Mouse (Mus musculus): ENCODE measurements around the gene Fndc3b. TPM values are rescaled to one million over a fixed set of nuclear protein-coding genes. Genes with fewer than 3 reads are reported as not detected.

Fndc3b gene
- 10.5 and 12.7 TPM in 2 replicates for polyA plus RNA-seq (2014; fragmentation: Nextera tagmentation; extraction: Ambion mirVana)

- Histone ChIP-seq H3K9ac (replicated peaks; ENCODE audit: low read length) (peak within 1 kb of the TSS; percentile 90), H3K4me3 (ENCODE audit: low read depth, low read length) (peak within 1 kb of the TSS; percentile 86), H3K36me3 (replicated peaks; ENCODE audit: control insufficient read depth, insufficient read depth, low read depth, low read length) (no peaks in the 10 kb centered on the region), H3K27me3 (ENCODE audit: control insufficient read depth, insufficient read depth, low read length) (no peaks in the 10 kb centered on the region), H3K27ac (replicated peaks; ENCODE audit: low read depth, low read length) (peak within 1 kb of the TSS; percentile 94), H3K4me1 (ENCODE audit: control insufficient read depth, insufficient read depth, low read length) (no peaks in the 10 kb centered on the region; the same call in 1 of the 2 replicates), H3K9me3 (replicated peaks; ENCODE audit: control insufficient read depth, low read length) (no peaks in the 10 kb centered on the region), H3K4me2 (ENCODE audit: low read depth, low read length) (peak within 1 kb of the TSS; percentile 77)
- under 1% methylated on average over 83 of the region's 90 CpGs for WGBS
- ATAC-seq (replicated peaks; ENCODE audit: insufficient number of reproducible peaks, low FRiP score, low TSS enrichment, low read depth): peak; percentile 91
- peak; percentile 96 for DNase-seq (ENCODE audit: low spot score)
Measured at GRCm38 (mm10) chr3:27710648-27711428, at the start of gene Fndc3b. TSS of gene Fndc3b (minus strand) at chr3:27711307.

- DNase-seq (ENCODE audit: low spot score) (no peak), ATAC-seq (replicated peaks; ENCODE audit: insufficient number of reproducible peaks, low FRiP score, low TSS enrichment, low read depth) (no peak)
- Histone ChIP-seq H3K4me2 (ENCODE audit: low read depth, low read length) (no peak overlapping the region), H3K9ac (replicated peaks; ENCODE audit: low read length) (no peak overlapping the region), H3K36me3 (replicated peaks; ENCODE audit: control insufficient read depth, insufficient read depth, low read depth, low read length) (no peaks in the 10 kb centered on the region), H3K4me3 (ENCODE audit: low read depth, low read length) (no peak overlapping the region), H3K9me3 (replicated peaks; ENCODE audit: control insufficient read depth, low read length) (no peaks in the 10 kb centered on the region), H3K27ac (replicated peaks; ENCODE audit: low read depth, low read length) (no peak overlapping the region), H3K4me1 (ENCODE audit: control insufficient read depth, insufficient read depth, low read length) (no peaks in the 10 kb centered on the region), H3K27me3 (ENCODE audit: control insufficient read depth, insufficient read depth, low read length) (no peaks in the 10 kb centered on the region)
- WGBS: 78% methylated on average over 2 of the region's 2 CpGs
Measured at GRCm38 (mm10) chr3:27760278-27760677, 49.2 kb upstream of the Fndc3b start.

GRCm38 (mm10) chr3:27758976-27759375, 47.9 kb upstream of the Fndc3b start:
- H3K27ac ChIP-seq (replicated peaks; ENCODE audit: low read depth, low read length): no peak overlapping the region
- H3K4me3 ChIP-seq (ENCODE audit: low read depth, low read length): no peak overlapping the region
- H3K4me2 ChIP-seq (ENCODE audit: low read depth, low read length): no peak overlapping the region
- no peaks in the 10 kb centered on the region for H3K4me1 ChIP-seq (ENCODE audit: control insufficient read depth, insufficient read depth, low read length)
- no peaks in the 10 kb centered on the region for H3K36me3 ChIP-seq (replicated peaks; ENCODE audit: control insufficient read depth, insufficient read depth, low read depth, low read length)
- no peak for ATAC-seq (replicated peaks; ENCODE audit: insufficient number of reproducible peaks, low FRiP score, low TSS enrichment, low read depth)
- no peaks in the 10 kb centered on the region for H3K27me3 ChIP-seq (ENCODE audit: control insufficient read depth, insufficient read depth, low read length)
- H3K9ac ChIP-seq (replicated peaks; ENCODE audit: low read length): no peak overlapping the region
- 41% methylated on average over 6 of the region's 6 CpGs for WGBS
- H3K9me3 ChIP-seq (replicated peaks; ENCODE audit: control insufficient read depth, low read length): no peaks in the 10 kb centered on the region
- DNase-seq (ENCODE audit: low spot score): no peak

- no peaks in the 10 kb centered on the region for H3K9me3 ChIP-seq (replicated peaks; ENCODE audit: control insufficient read depth, low read length)
- H3K27me3 ChIP-seq (ENCODE audit: control insufficient read depth, insufficient read depth, low read length): no peaks in the 10 kb centered on the region
- 60% methylated on average over 5 of the region's 5 CpGs for WGBS
- H3K27ac ChIP-seq (replicated peaks; ENCODE audit: low read depth, low read length): no peak overlapping the region
- H3K9ac ChIP-seq (replicated peaks; ENCODE audit: low read length): no peak overlapping the region
- H3K4me3 ChIP-seq (ENCODE audit: low read depth, low read length): no peak overlapping the region
- no peaks in the 10 kb centered on the region for H3K36me3 ChIP-seq (replicated peaks; ENCODE audit: control insufficient read depth, insufficient read depth, low read depth, low read length)
- DNase-seq (ENCODE audit: low spot score) (no peak), ATAC-seq (replicated peaks; ENCODE audit: insufficient number of reproducible peaks, low FRiP score, low TSS enrichment, low read depth) (no peak)
- H3K4me1 ChIP-seq (ENCODE audit: control insufficient read depth, insufficient read depth, low read length): no peaks in the 10 kb centered on the region
- no peak overlapping the region for H3K4me2 ChIP-seq (ENCODE audit: low read depth, low read length)
Measured at GRCm38 (mm10) chr3:27751657-27752056, 40.5 kb upstream of the Fndc3b start.

GRCm38 (mm10) chr3:27751156-27751555, 40.0 kb upstream of the Fndc3b start:
- H3K27ac ChIP-seq (replicated peaks; ENCODE audit: low read depth, low read length): no peak overlapping the region
- H3K27me3 ChIP-seq (ENCODE audit: control insufficient read depth, insufficient read depth, low read length): no peaks in the 10 kb centered on the region
- no peak overlapping the region for H3K9ac ChIP-seq (replicated peaks; ENCODE audit: low read length)
- H3K9me3 ChIP-seq (replicated peaks; ENCODE audit: control insufficient read depth, low read length): no peaks in the 10 kb centered on the region
- 86% methylated on average over 5 of the region's 5 CpGs for WGBS
- no peaks in the 10 kb centered on the region for H3K36me3 ChIP-seq (replicated peaks; ENCODE audit: control insufficient read depth, insufficient read depth, low read depth, low read length)
- no peak for ATAC-seq (replicated peaks; ENCODE audit: insufficient number of reproducible peaks, low FRiP score, low TSS enrichment, low read depth)
- H3K4me3 ChIP-seq (ENCODE audit: low read depth, low read length): no peak overlapping the region
- no peak overlapping the region for H3K4me2 ChIP-seq (ENCODE audit: low read depth, low read length)
- H3K4me1 ChIP-seq (ENCODE audit: control insufficient read depth, insufficient read depth, low read length): no peaks in the 10 kb centered on the region
- no peak for DNase-seq (ENCODE audit: low spot score)

- DNase-seq (ENCODE audit: low spot score) (no peak), ATAC-seq (replicated peaks; ENCODE audit: insufficient number of reproducible peaks, low FRiP score, low TSS enrichment, low read depth) (no peak)
- Histone ChIP-seq H3K9ac (replicated peaks; ENCODE audit: low read length) (no peak overlapping the region), H3K4me2 (ENCODE audit: low read depth, low read length) (no peak overlapping the region), H3K9me3 (replicated peaks; ENCODE audit: control insufficient read depth, low read length) (no peaks in the 10 kb centered on the region), H3K4me1 (ENCODE audit: control insufficient read depth, insufficient read depth, low read length) (no peaks in the 10 kb centered on the region), H3K4me3 (ENCODE audit: low read depth, low read length) (no peak overlapping the region), H3K27me3 (ENCODE audit: control insufficient read depth, insufficient read depth, low read length) (no peaks in the 10 kb centered on the region), H3K36me3 (replicated peaks; ENCODE audit: control insufficient read depth, insufficient read depth, low read depth, low read length) (no peaks in the 10 kb centered on the region), H3K27ac (replicated peaks; ENCODE audit: low read depth, low read length) (no peak overlapping the region)
- WGBS: 95% methylated on average over 9 of the region's 9 CpGs
Measured at GRCm38 (mm10) chr3:27745651-27746050, 34.5 kb upstream of the Fndc3b start.

- WGBS: 44% methylated on average over 7 of the region's 7 CpGs
Measured at GRCm38 (mm10) chr3:27744754-27745153, 33.6 kb upstream of the Fndc3b start.

GRCm38 (mm10) chr3:27743271-27744145, 32.4 kb upstream of the Fndc3b start:
- ATAC-seq (replicated peaks; ENCODE audit: insufficient number of reproducible peaks, low FRiP score, low TSS enrichment, low read depth) (no peak), DNase-seq (ENCODE audit: low spot score) (no peak)
- Histone ChIP-seq H3K36me3 (replicated peaks; ENCODE audit: control insufficient read depth, insufficient read depth, low read depth, low read length) (no peaks in the 10 kb centered on the region), H3K9me3 (replicated peaks; ENCODE audit: control insufficient read depth, low read length) (no peaks in the 10 kb centered on the region), H3K4me3 (ENCODE audit: low read depth, low read length) (no peak overlapping the region), H3K9ac (replicated peaks; ENCODE audit: low read length) (no peak overlapping the region), H3K4me2 (ENCODE audit: low read depth, low read length) (no peak overlapping the region), H3K27ac (replicated peaks; ENCODE audit: low read depth, low read length) (no peak overlapping the region), H3K27me3 (ENCODE audit: control insufficient read depth, insufficient read depth, low read length) (no peaks in the 10 kb centered on the region), H3K4me1 (ENCODE audit: control insufficient read depth, insufficient read depth, low read length) (no peaks in the 10 kb centered on the region)
- WGBS: 81% methylated on average over 9 of the region's 9 CpGs

More at GRCm38 (mm10) chr3:27744754-27745153, 33.6 kb upstream of the Fndc3b start:
- ATAC-seq (replicated peaks; ENCODE audit: insufficient number of reproducible peaks, low FRiP score, low TSS enrichment, low read depth): no peak
- Histone ChIP-seq H3K4me3 (ENCODE audit: low read depth, low read length) (no peak overlapping the region), H3K27me3 (ENCODE audit: control insufficient read depth, insufficient read depth, low read length) (no peaks in the 10 kb centered on the region), H3K9ac (replicated peaks; ENCODE audit: low read length) (no peak overlapping the region), H3K9me3 (replicated peaks; ENCODE audit: control insufficient read depth, low read length) (no peaks in the 10 kb centered on the region), H3K36me3 (replicated peaks; ENCODE audit: control insufficient read depth, insufficient read depth, low read depth, low read length) (no peaks in the 10 kb centered on the region), H3K4me2 (ENCODE audit: low read depth, low read length) (no peak overlapping the region), H3K27ac (replicated peaks; ENCODE audit: low read depth, low read length) (no peak overlapping the region), H3K4me1 (ENCODE audit: control insufficient read depth, insufficient read depth, low read length) (no peaks in the 10 kb centered on the region)
- no peak for DNase-seq (ENCODE audit: low spot score)
